In the genomic region with DNA sequence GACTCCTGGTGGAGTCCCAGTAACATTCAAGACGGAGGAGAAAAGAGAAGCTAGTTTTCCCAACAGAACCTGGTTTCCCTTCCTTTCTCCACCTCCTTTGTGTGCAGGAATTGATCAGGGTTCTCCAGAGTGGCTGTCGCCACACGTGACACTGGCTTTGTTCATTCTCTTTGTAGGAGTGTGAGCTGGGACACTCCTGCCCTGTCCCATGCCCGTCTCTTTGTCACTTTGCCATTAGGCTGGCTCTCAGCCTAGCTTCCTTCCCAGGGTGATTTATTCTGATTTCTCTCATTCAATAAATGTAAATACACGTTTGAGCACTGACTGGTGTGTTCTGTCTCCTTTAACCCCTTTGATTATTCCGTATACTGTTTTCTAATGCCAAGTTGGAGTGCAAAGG, we compare ENCODE assay signal across 11 mouse cellular contexts. TPM values are rescaled to one million over a fixed set of nuclear protein-coding genes. Genes with fewer than 3 reads are reported as not detected.
DNase-seq lines count a peak whose midpoint lies in the region; ATAC-seq and TF ChIP-seq lines count a peak whose summit lies in the region.
"Had no signal": no experiment of that assay in that cellular context is flagged by ENCODE, and none has a peak within 500 bp of the region (broad histone marks: within the 10 kb centered on the region; RNA-seq: fewer than 3 reads in every experiment).

No protein-coding gene starts in this region.

- H3K27me3 ChIP-seq in heart, embryonic 15.5 days: no peaks in the 10 kb centered on the region
- H3K27me3 ChIP-seq in forebrain, embryonic 16.5 days (replicated peaks; ENCODE audit: control insufficient read depth, insufficient read depth, low read length): no peaks in the 10 kb centered on the region
- no peaks in the 10 kb centered on the region for H3K27me3 ChIP-seq in thymus, adult 2 months (ENCODE audit: control insufficient read depth, insufficient read depth, low read length)

- H3K4me1 ChIP-seq in heart, embryonic 15.5 days (replicated peaks): peaks cover 10% of the 10 kb centered on the region; the same call in 1 of the 2 replicates
- H3K4me1 ChIP-seq in bone marrow, adult 2 months (ENCODE audit: control insufficient read depth, insufficient read depth, low read length): no peaks in the 10 kb centered on the region; the same call in 1 of the 2 replicates
- peaks cover 8% of the 10 kb centered on the region for H3K4me1 ChIP-seq in forebrain, embryonic 16.5 days (replicated peaks; ENCODE audit: control insufficient read depth, insufficient read depth, low read length)
- no peaks in the 10 kb centered on the region for H3K4me1 ChIP-seq in thymus, adult 2 months (replicated peaks; ENCODE audit: control insufficient read depth, insufficient read depth, low read length)

- no peak for ATAC-seq in heart, embryonic 15.5 days (replicated peaks; ENCODE audit: insufficient number of reproducible peaks, insufficient read depth, low FRiP score, low read depth)
- ATAC-seq in forebrain, embryonic 16.5 days: peak; percentile 66; the same call in 1 of the 2 replicates

- no peak for TF ChIP-seq CTCF in bone marrow, adult 2 months (IDR thresholded peaks at IDR 0.05; ENCODE audit: control insufficient read depth, insufficient read depth, low read length)
- TF ChIP-seq CTCF in thymus, adult 2 months (IDR thresholded peaks at IDR 0.05; ENCODE audit: borderline replicate concordance, control insufficient read depth, extremely low read depth, insufficient read depth, low read length, poor library complexity): no peak

- TF ChIP-seq POLR2A in bone marrow, adult 2 months (IDR thresholded peaks at IDR 0.05; ENCODE audit: borderline replicate concordance, control insufficient read depth, low read depth, low read length): no peak
- TF ChIP-seq POLR2A in thymus, adult 2 months (IDR thresholded peaks at IDR 0.05; ENCODE audit: control insufficient read depth, extremely low read depth, insufficient read depth, low read length, poor library complexity): no peak

- no peak overlapping the region for H3K9ac ChIP-seq in heart, embryonic 15.5 days
- H3K9ac ChIP-seq in forebrain, embryonic 16.5 days (replicated peaks; ENCODE audit: low read depth, low read length): no peak overlapping the region
- H3K9ac ChIP-seq: liver, embryonic 14.5 days had no signal

- H3K36me3 ChIP-seq in heart, embryonic 15.5 days: no peaks in the 10 kb centered on the region
- H3K36me3 ChIP-seq in forebrain, embryonic 16.5 days (ENCODE audit: control insufficient read depth, insufficient read depth): no peaks in the 10 kb centered on the region
- no peaks in the 10 kb centered on the region for H3K36me3 ChIP-seq in thymus, adult 2 months (ENCODE audit: control insufficient read depth, insufficient read depth, low read length)

- no peak for DNase-seq in heart, adult 18-20 months
- peak; percentile 49 for DNase-seq in lung, postnatal 36 days
- DNase-seq in gastrocnemius, postnatal 10 days: no peak
- DNase-seq in yolk sac, embryonic 10.5 days (ENCODE audit: low spot score): no peak
- no peak for DNase-seq in thymus, adult 2 months
- DNase-seq: right cerebral cortex, postnatal 14 days had no signal

- no peak overlapping the region for H3K4me2 ChIP-seq in heart, embryonic 15.5 days
- H3K4me2 ChIP-seq in forebrain, embryonic 16.5 days (ENCODE audit: low read length): no peak overlapping the region

- H3K4me3 ChIP-seq in heart, embryonic 15.5 days: no peak overlapping the region
- no peak overlapping the region for H3K4me3 ChIP-seq in bone marrow, adult 2 months (replicated peaks; ENCODE audit: control insufficient read depth, low read depth, low read length)
- H3K4me3 ChIP-seq in forebrain, embryonic 16.5 days (replicated peaks; ENCODE audit: low read length): no peak overlapping the region
- no peak overlapping the region for H3K4me3 ChIP-seq in thymus, adult 2 months (ENCODE audit: control insufficient read depth, insufficient read depth, low read length)

- H3K9me3 ChIP-seq in heart, embryonic 15.5 days (replicated peaks): no peaks in the 10 kb centered on the region
- no peaks in the 10 kb centered on the region for H3K9me3 ChIP-seq in forebrain, embryonic 16.5 days (ENCODE audit: control insufficient read depth, low read length)

- 61% methylated on average over 6 of the region's 6 CpGs for WGBS in heart, embryonic 15.5 days
- 57% methylated on average over 6 of the region's 6 CpGs for WGBS in bone marrow, adult 2 months
- 16% methylated on average over 6 of the region's 6 CpGs for WGBS in forebrain, embryonic 16.5 days
- WGBS in thymus, adult 2 months: 87% methylated on average over 6 of the region's 6 CpGs

- peak overlapping the region; percentile 25; the same call in 1 of the 2 replicates for H3K27ac ChIP-seq in heart, embryonic 15.5 days
- peak overlapping the region; percentile 53 for H3K27ac ChIP-seq in bone marrow, adult 2 months (ENCODE audit: control insufficient read depth, insufficient read depth, low read depth, low read length, poor library complexity)
- H3K27ac ChIP-seq in forebrain, embryonic 16.5 days (ENCODE audit: low read length): no peak overlapping the region
- no peak overlapping the region for H3K27ac ChIP-seq in thymus, adult 2 months (ENCODE audit: control insufficient read depth, insufficient read depth, low read length)
- H3K27ac ChIP-seq: kidney, postnatal 0 days; liver, embryonic 14.5 days had no signal

RNA-seq across cellular contexts. Expression of a gene that starts 55.3 kb away (rescaled TPM):
- 24.0 and 27.8 TPM in 2 replicates for polyA plus RNA-seq in heart, embryonic 15.5 days (2015; fragmentation: Nextera tagmentation; extraction: Ambion mirVana)
- total RNA-seq in heart, adult 18-20 months (2021): 10 to 100 TPM; 49.0 to 50.5 TPM
- 3.3 and 4.2 TPM in 2 replicates for polyA plus RNA-seq in bone marrow, adult 2 months (2011; ENCODE audit: insufficient read depth, insufficient read length, low replicate concordance, missing spikeins)
- 6.7 TPM in 2 replicates for polyA plus RNA-seq in forebrain, embryonic 16.5 days (2015; fragmentation: Nextera tagmentation; extraction: Ambion mirVana)
- total RNA-seq in gastrocnemius, postnatal 10 days (2021): 10 to 100 TPM; 41.9 to 56.1 TPM
- 3.8 and 4.7 TPM in 2 replicates for polyA plus RNA-seq in thymus, adult 2 months (2012; rRNA removed)

Comparison
In these comparisons a context has a peak if more than half of its experiments do, and no peak if none do; other contexts are left out.
1. H3K27ac ChIP-seq: peak in heart, embryonic 15.5 days (single experiment) and bone marrow, adult 2 months (single experiment); none in forebrain, embryonic 16.5 days (single experiment) and thymus, adult 2 months (single experiment).